Mouse (Mus musculus): Measurements from ENCODE around the gene Cers2. TPM values are rescaled to one million over a fixed set of nuclear protein-coding genes. Genes with fewer than 3 reads are reported as not detected.
"Not testable (repeated sequence)": the region's sequence is repeated elsewhere in the genome, so short reads cannot be mapped to it uniquely, and the experiment has no call there.

The Cers2 gene
- polyA plus RNA-seq, 1 experiment from 2014 or later = 366 TPM

DNA sequence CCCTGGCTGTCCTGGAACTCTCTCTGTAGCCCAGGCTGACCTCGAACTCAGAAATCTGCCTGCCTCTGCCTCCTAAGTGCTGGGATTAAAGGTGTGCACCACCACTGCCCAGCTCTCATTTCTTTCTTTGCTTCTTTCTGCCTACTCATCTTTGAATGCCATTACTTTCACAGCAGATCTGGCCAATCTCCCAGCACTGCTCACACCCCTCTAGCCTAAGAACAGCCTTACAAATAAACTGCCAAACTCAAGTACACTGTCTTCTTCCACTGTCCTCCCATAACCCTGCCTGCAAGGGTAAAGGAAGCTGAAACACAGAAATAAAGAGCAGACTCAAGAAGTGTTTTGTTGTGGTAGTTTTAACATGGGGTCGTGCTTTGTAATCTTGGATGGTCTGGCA lies 43.2 kb downstream of the Cers2 start:
- TF ChIP-seq CTCF (IDR thresholded peaks at IDR 0.05) = no peak
- H3K27me3 ChIP-seq = no peaks in the 10 kb centered on the region
- ChIA-PET CTCF (no interaction called here), POLR2A (no interaction called here)
- ATAC-seq = no peak
- in situ Hi-C loops (cut with MboI; ENCODE audit: low pct_unique_long_range_greater_than_20kb) = no loop called here
- no peak for DNase-seq (ENCODE audit: low read depth, low spot score)

DNA sequence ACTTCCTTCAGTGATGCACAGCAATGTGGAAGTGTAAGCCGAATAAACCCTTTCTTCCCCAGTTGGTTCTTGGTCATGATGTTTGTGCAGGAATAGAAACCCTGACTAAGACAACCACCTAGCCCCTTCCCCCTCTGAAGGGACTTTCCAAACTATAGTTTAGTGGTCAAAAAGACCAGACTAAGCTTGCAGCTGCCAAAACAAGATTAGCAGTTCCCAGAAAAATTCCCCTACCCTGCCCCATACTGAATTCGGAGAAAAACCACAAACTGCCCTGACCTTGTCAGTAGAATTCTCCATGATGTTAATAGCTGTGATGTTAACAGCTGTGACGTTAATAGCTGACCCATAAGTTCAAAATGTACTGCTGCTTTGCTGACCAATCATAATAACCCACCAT lies 45.7 kb downstream of the Cers2 start:
- POLR2A ChIA-PET; ATAC-seq; H3K27me3 ChIP-seq; in situ Hi-C loops (cut with MboI; ENCODE audit: low pct_unique_long_range_greater_than_20kb); CTCF ChIA-PET: not testable (repeated sequence)
- peak; percentile 73 for DNase-seq (ENCODE audit: low read depth, low spot score)

DNA sequence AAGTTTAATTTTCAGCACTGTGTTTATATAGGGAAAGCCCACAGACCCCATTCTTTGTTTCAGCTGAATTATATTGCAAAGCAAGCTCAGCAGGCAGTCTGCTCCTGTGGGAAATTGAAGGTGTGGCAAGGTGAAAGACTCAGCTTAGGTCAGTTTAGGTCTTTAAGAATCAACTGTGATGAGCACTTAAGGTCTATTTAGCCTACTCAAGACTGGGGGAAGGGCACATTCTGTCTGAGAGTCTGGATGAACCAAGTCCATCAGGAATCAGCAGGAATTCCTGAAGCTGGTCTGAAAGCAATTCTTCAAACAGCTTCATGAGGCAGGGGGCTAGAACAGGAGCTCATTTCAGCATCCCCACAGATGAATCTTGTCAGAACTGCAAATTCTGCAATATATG lies 55.5 kb downstream of the Cers2 start:
- DNase-seq (ENCODE audit: low read depth, low spot score) = no peak
- no peak for ATAC-seq
- CTCF ChIA-PET = no interaction called here
- peaks cover 3% of the 10 kb centered on the region for H3K27me3 ChIP-seq
- POLR2A ChIA-PET = no interaction called here
- in situ Hi-C loops (cut with MboI; ENCODE audit: low pct_unique_long_range_greater_than_20kb) = no loop called here
- TF ChIP-seq CTCF (IDR thresholded peaks at IDR 0.05) = peak; percentile 5

Other genes with a start within 250 kb of the Cers2 start
- gene Pip5k1a, start 207.9 kb upstream of the Cers2 start, polyA plus RNA-seq (2021) = 94.1 TPM
- gene Vps72, start 203.8 kb upstream of the Cers2 start, polyA plus RNA-seq (2021) = 120 TPM
- 0.44 TPM for gene Tmod4, start 190.3 kb upstream of the Cers2 start, polyA plus RNA-seq (2021)
- gene Scnm1, start 180.8 kb upstream of the Cers2 start, polyA plus RNA-seq (2021) = 54.6 TPM
- gene Lysmd1, start 180.7 kb upstream of the Cers2 start, polyA plus RNA-seq (2021) = 16.6 TPM
- 0.63 TPM for gene Tnfaip8l2, start 172.4 kb upstream of the Cers2 start, polyA plus RNA-seq (2021)
- 17.0 TPM for gene Sema6c, start 154.3 kb upstream of the Cers2 start, polyA plus RNA-seq (2021)
- 25.8 TPM for gene Gabpb2, start 96.9 kb upstream of the Cers2 start, polyA plus RNA-seq (2021)
- 165 TPM for gene Cdc42se1, start 86.1 kb upstream of the Cers2 start, polyA plus RNA-seq (2021)
- 65.8 TPM for gene Mllt11, start 82.6 kb upstream of the Cers2 start, polyA plus RNA-seq (2021)
- 0.06 TPM for gene Gm128, start 73.2 kb upstream of the Cers2 start, polyA plus RNA-seq (2021)
- gene Bnipl, start 63.6 kb upstream of the Cers2 start, polyA plus RNA-seq (2021) = 0.24 TPM
- 80.5 TPM for gene Mindy1, start 33.4 kb upstream of the Cers2 start, polyA plus RNA-seq (2021)
- 42.2 TPM for gene Prune1, start 32.7 kb upstream of the Cers2 start, polyA plus RNA-seq (2021)
- gene Anxa9, start 7.6 kb upstream of the Cers2 start, polyA plus RNA-seq (2021) = 7.1 TPM
- gene Setdb1, start 42.4 kb downstream of the Cers2 start, polyA plus RNA-seq (2021) = 58.6 TPM
- not detected for gene 4930558C23Rik, start 88.0 kb downstream of the Cers2 start, polyA plus RNA-seq (2021)
- 54.8 TPM for gene Arnt, start 119.6 kb downstream of the Cers2 start, polyA plus RNA-seq (2021)
- 1.1 TPM for gene Ctsk, start 184.5 kb downstream of the Cers2 start, polyA plus RNA-seq (2021)
- not detected for gene Ctss, start 212.0 kb downstream of the Cers2 start, polyA plus RNA-seq (2021)
- not detected for gene Hormad1, start 244.9 kb downstream of the Cers2 start, polyA plus RNA-seq (2021)

All from Patski (cell line).